Mouse (Mus musculus) erythroblast, embryonic 14.5 days (primary cell): ENCODE data around the gene Gm21028. TPM values are rescaled to one million over a fixed set of nuclear protein-coding genes. Genes with fewer than 3 reads are reported as not detected.
"Not testable (repeated sequence)": the region's sequence is repeated elsewhere in the genome, so short reads cannot be mapped to it uniquely, and the experiment has no call there.

Experiments
- H3K27me3 ChIP-seq: 2 replicates; pipeline ENCODE4 v1.6.1; 2012; ENCODE audit warnings: inconsistent platforms; ENCODE audit not compliant: control insufficient read depth
- H3K36me3 ChIP-seq: 2 replicates; pipeline ENCODE4 v1.6.1; 2012; ENCODE audit warnings: mild to moderate bottlenecking, inconsistent platforms; ENCODE audit not compliant: control insufficient read depth
- H3K4me1 ChIP-seq: 2 replicates; pipeline ENCODE4 v1.6.1; 2012; ENCODE audit warnings: inconsistent platforms; ENCODE audit not compliant: control insufficient read depth
- H3K4me3 ChIP-seq: replicated peaks from 2 replicates; pipeline ENCODE3; 2012; ENCODE audit warnings: moderate library complexity, mild to moderate bottlenecking, inconsistent platforms
- H3K9me3 ChIP-seq: 2 replicates; pipeline ENCODE4 v1.6.1; 2012; ENCODE audit warnings: low read length, inconsistent platforms, mixed read lengths; ENCODE audit not compliant: control insufficient read depth
- GATA1 ChIP-seq: IDR thresholded peaks from 2 replicates; pipeline ENCODE4 v1.6.1; 2012; ENCODE audit warnings: low read length, inconsistent platforms, mixed read lengths
- TAL1 ChIP-seq: IDR thresholded peaks from 3 replicates; pipeline ENCODE4 v1.6.1; 2012; ENCODE audit warnings: low read length, inconsistent platforms, mixed read lengths
- polyA plus RNA-seq: library from polyadenylated mRNA; stranded (reverse); fragments of >175 nt; gene quantifications from 2 replicates; pipeline ENCODE4 v1.2.3, GENCODE M21; 2012

The Gm21028 gene
- not detected in 2 replicates for polyA plus RNA-seq

DNA sequence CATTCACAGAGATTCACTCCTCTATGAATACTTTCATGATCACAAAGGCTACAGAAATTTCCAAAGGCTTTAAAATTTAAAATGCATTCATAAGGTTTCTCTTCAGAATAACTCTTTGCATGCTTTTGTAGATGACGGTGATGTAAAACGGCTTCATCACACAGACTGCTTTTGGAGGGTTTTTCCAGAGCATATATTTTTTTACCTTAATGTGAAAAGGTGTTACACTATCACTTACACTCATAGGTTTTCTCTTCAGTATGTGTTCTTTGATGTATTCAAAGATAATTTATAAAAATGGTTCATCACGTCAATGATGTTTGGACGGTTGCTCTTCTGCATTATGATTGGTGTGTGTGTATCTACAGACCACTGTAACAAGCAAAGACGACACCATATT is at the start of gene Gm21028:
Gene Gm21028, minus strand, starts transcription at position 101 of the 400 bp plus-strand sequence.
- Histone ChIP-seq H3K4me3 (no peak within 1 kb of the TSS), H3K36me3 (no peaks in the 10 kb centered on the region), H3K27me3 (no peaks in the 10 kb centered on the region), H3K9me3 (peaks cover 36% of the 10 kb centered on the region), H3K4me1 (no peaks in the 10 kb centered on the region)
- no peak for TF ChIP-seq GATA1
- no peak for TF ChIP-seq TAL1

DNA sequence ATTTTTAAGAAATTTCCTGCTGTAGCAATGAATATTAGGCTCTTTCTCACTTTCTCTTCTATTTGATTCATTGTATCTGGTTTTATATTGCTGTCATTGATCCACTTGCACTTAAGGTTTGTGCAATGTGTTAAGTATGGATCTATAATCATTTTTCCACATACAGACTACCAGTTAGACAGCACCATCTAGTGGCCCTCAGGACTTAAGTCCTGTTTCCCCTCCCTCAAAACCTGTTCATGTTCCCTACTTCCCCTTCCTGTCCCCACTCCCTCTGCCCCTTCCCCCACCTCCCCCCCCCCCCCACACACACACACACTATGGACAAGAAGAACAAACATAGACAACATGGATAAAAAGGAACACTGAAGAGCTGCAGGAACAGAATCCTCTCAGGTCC is 17.3 kb upstream of the Gm21028 start:
- H3K4me1 ChIP-seq, H3K36me3 ChIP-seq, H3K27me3 ChIP-seq, H3K4me3 ChIP-seq: not testable (repeated sequence)
- H3K9me3 ChIP-seq = peaks cover 34% of the 10 kb centered on the region

- not testable (repeated sequence) for H3K4me1 ChIP-seq, H3K4me3 ChIP-seq, H3K36me3 ChIP-seq, H3K27me3 ChIP-seq
- peaks cover 20% of the 10 kb centered on the region for H3K9me3 ChIP-seq
Observed at GRCm38 (mm10) chr7:42592413-42592812, 14.0 kb upstream of the Gm21028 start, which contains the start of gene Zfp977. TSS of gene Zfp977 (minus strand) at chr7:42592547.

- H3K4me1 ChIP-seq, H3K4me3 ChIP-seq, H3K27me3 ChIP-seq, H3K36me3 ChIP-seq: not testable (repeated sequence)
- H3K9me3 ChIP-seq = peaks cover 24% of the 10 kb centered on the region
Observed at GRCm38 (mm10) chr7:42591311-42591710, 12.9 kb upstream of the Gm21028 start.

DNA sequence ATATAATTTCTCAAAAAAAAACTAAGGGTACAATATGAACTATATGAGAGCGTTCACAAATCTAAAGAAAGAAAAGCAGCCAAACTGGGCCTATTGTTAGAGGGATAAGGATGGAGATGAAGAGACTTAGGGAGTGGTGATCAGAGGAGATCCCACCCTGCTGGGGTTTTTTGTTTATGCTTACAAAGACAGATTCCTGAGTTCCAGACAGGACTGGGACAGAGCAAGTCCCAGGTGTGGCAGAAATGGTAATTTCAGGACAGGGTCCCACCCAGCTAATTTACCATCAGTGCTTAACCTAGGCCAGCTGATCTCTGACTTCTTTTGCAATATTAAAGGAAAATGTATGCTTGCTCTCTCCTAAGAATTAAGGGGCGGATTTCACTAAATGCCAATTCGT is 26.6 kb downstream of the Gm21028 start:
- Histone ChIP-seq H3K4me3 (no peak overlapping the region), H3K36me3 (no peaks in the 10 kb centered on the region), H3K4me1 (no peaks in the 10 kb centered on the region), H3K27me3 (no peaks in the 10 kb centered on the region), H3K9me3 (peaks cover 6% of the 10 kb centered on the region)
- TF ChIP-seq TAL1 (no peak), GATA1 (no peak)

Other genes starting within 250 kb of the Gm21028 start
- gene 4933421I07Rik, start 130.5 kb downstream of the Gm21028 start, polyA plus RNA-seq = not detected in 2 replicates
- 0.02 and 0.04 TPM in 2 replicates for gene Zfp141, start 72.8 kb downstream of the Gm21028 start, polyA plus RNA-seq
- not detected in 2 replicates for gene Zfp977, start 14.0 kb upstream of the Gm21028 start, polyA plus RNA-seq
- 0.01 and 0.02 TPM in 2 replicates for gene Zfp976, start 64.0 kb upstream of the Gm21028 start, polyA plus RNA-seq
- gene Zfp975, start 114.2 kb upstream of the Gm21028 start, polyA plus RNA-seq = not detected in 2 replicates
- not detected in 2 replicates for gene Gm17067, start 148.4 kb upstream of the Gm21028 start, polyA plus RNA-seq
- not detected in 2 replicates for gene Vmn2r62, start 214.9 kb upstream of the Gm21028 start, polyA plus RNA-seq